Mouse (Mus musculus) kidney, postnatal 25 days (tissue): ENCODE data around the gene Prph.
A peak's percentile ranks its signal among the peaks of the same experiment; 100 is the strongest.

Experiments
- DNase-seq, 2 experiments: peaks; one replicate each; pipeline ENCODE4 v3.0.0; 2021; ENCODE audit warnings: mixed read lengths in 2 of 2

Gene Prph

GRCm38 (mm10) chr15:99055040-99055439, at the start of gene Prph:
Gene Prph, plus strand, starts transcription at chr15:99055174.
- no peak for DNase-seq

- no peak for DNase-seq
These were observed 46.2 kb upstream of the Prph start for GRCm38 (mm10) chr15:99008801-99009241.

- DNase-seq = peak; percentile 47 to 74
These were observed 44.1 kb upstream of the Prph start for GRCm38 (mm10) chr15:99010896-99011295.

- DNase-seq = no peak
These were observed 43.0 kb upstream of the Prph start for GRCm38 (mm10) chr15:99011946-99012345.

- peak; percentile 51 to 67 for DNase-seq
These were observed 40.4 kb upstream of the Prph start for GRCm38 (mm10) chr15:99014496-99015030.

- peak; percentile 60 to 84 for DNase-seq
These were observed 37.6 kb upstream of the Prph start for GRCm38 (mm10) chr15:99017355-99017761.

- DNase-seq = peak; percentile 48 to 71
These were observed 37.0 kb upstream of the Prph start for GRCm38 (mm10) chr15:99017986-99018385.

GRCm38 (mm10) chr15:99018630-99019029, 36.3 kb upstream of the Prph start:
- no peak for DNase-seq

GRCm38 (mm10) chr15:99019436-99019835, 35.5 kb upstream of the Prph start:
- peak in 1 of 2 experiments; percentile 34 for DNase-seq

- no peak for DNase-seq
These were observed 34.8 kb upstream of the Prph start for GRCm38 (mm10) chr15:99020171-99020570.

- DNase-seq = no peak
These were observed 33.7 kb upstream of the Prph start for GRCm38 (mm10) chr15:99021255-99021654.

- peak; percentile 84 to 94 for DNase-seq
These were observed 30.2 kb upstream of the Prph start for GRCm38 (mm10) chr15:99024668-99025314.

GRCm38 (mm10) chr15:99025414-99025813, 29.6 kb upstream of the Prph start:
- no peak for DNase-seq

GRCm38 (mm10) chr15:99026259-99026658, 28.7 kb upstream of the Prph start:
- DNase-seq = peak in 1 of 2 experiments; percentile 80

GRCm38 (mm10) chr15:99027116-99027515, 27.9 kb upstream of the Prph start:
- no peak for DNase-seq

GRCm38 (mm10) chr15:99028874-99029458, 26.0 kb upstream of the Prph start:
- peak in 1 of 2 experiments; percentile 33 for DNase-seq

GRCm38 (mm10) chr15:99029619-99030584, 25.1 kb upstream of the Prph start, which contains the start of gene Tuba1c:
Gene Tuba1c, plus strand, starts transcription at chr15:99029891.
- DNase-seq = peak; percentile 95 to 99

GRCm38 (mm10) chr15:99030585-99031387, 24.2 kb upstream of the Prph start:
- peak; percentile 66 to 87 for DNase-seq

GRCm38 (mm10) chr15:99031388-99031675, 23.6 kb upstream of the Prph start:
- DNase-seq = no peak

- DNase-seq = peak in 1 of 2 experiments; percentile 44
These were observed 22.8 kb upstream of the Prph start for GRCm38 (mm10) chr15:99032041-99032725.

- peak; percentile 70 to 81 for DNase-seq
These were observed 22.2 kb upstream of the Prph start for GRCm38 (mm10) chr15:99032726-99033250.
